Mouse (Mus musculus) CH12.LX (cell line): ENCODE results near the gene Phf12. TPM values are rescaled to one million over a fixed set of nuclear protein-coding genes. Genes with fewer than 3 reads are reported as not detected.

Source experiments
- DNase-seq: peaks from one replicate; pipeline ENCODE4 v3.0.0-alpha.2; 2013; ENCODE audit errors: extremely low read depth
- H3K27ac ChIP-seq: 2 replicates; pipeline ENCODE4 v1.5.1; 2012; ENCODE audit warnings: low read depth, mild to moderate bottlenecking, control low read depth, moderate library complexity; ENCODE audit not compliant: insufficient read depth
- H3K27me3 ChIP-seq: replicated peaks from 2 replicates; pipeline ENCODE3; 2012; ENCODE audit warnings: inconsistent platforms
- H3K36me3 ChIP-seq, 2 experiments: replicated peaks in 1 of 2; 2 replicates each; pipeline versions ENCODE3 to v1.6.1; 2012; ENCODE audit warnings: inconsistent platforms in 1 of 2, low read length in 1 of 2, mild to moderate bottlenecking in 1 of 2, mixed read lengths in 1 of 2, moderate library complexity in 1 of 2; ENCODE audit not compliant: control insufficient read depth in 1 of 2, insufficient read depth in 1 of 2
- H3K4me1 ChIP-seq, 2 experiments: 2 replicates each; pipeline ENCODE4 v1.6.1; 2012; ENCODE audit warnings: inconsistent platforms in 1 of 2, moderate library complexity in 1 of 2; ENCODE audit not compliant: insufficient read depth in 2 of 2, control insufficient read depth in 1 of 2
- H3K4me2 ChIP-seq: 2 replicates; pipeline ENCODE4 v1.6.1; 2012; ENCODE audit warnings: low read depth, mild to moderate bottlenecking, control low read depth; ENCODE audit not compliant: poor library complexity, insufficient read depth, severe bottlenecking
- H3K4me3 ChIP-seq, 3 experiments: fragments of 150-350 bp in 1 of 3; sonication (generic) in 1 of 3; replicated peaks in 1 of 3; 2 replicates each; pipeline versions ENCODE3 to v1.5.1; 2011 to 2012; ENCODE audit warnings: low read depth in 2 of 3, low read length in 2 of 3, mild to moderate bottlenecking in 2 of 3, moderate library complexity in 2 of 3, control low read depth in 1 of 3, improper control_type of control experiment in 1 of 3, inconsistent platforms in 1 of 3, mixed read lengths in 1 of 3; ENCODE audit not compliant: poor library complexity in 1 of 3
- H3K79me2 ChIP-seq: replicated peaks from 2 replicates; pipeline ENCODE4 v1.6.1; 2012; ENCODE audit warnings: mild to moderate bottlenecking, moderate library complexity; ENCODE audit not compliant: control insufficient read depth, poor library complexity, insufficient read depth, severe bottlenecking; ENCODE audit errors: extremely low read depth
- H3K9ac ChIP-seq: 2 replicates; pipeline ENCODE4 v1.6.1; 2012; ENCODE audit warnings: low read depth, mild to moderate bottlenecking, control low read depth, moderate library complexity; ENCODE audit not compliant: insufficient read depth
- H3K9me3 ChIP-seq: replicated peaks from 2 replicates; pipeline ENCODE3; 2012; ENCODE audit warnings: low read length, inconsistent platforms, mixed read lengths
- CHD2 ChIP-seq: IDR thresholded peaks from 2 replicates; pipeline ENCODE4 v1.6.1; 2011; ENCODE audit warnings: low read length, improper control_type of control experiment
- CTCF ChIP-seq, 2 experiments: IDR thresholded peaks in 1 of 2; conservative IDR thresholded peaks in 1 of 2; 2 replicates each; pipeline ENCODE4 v1.5.1; 2011 to 2012; ENCODE audit warnings: low read depth in 2 of 2, low read length in 2 of 2, improper control_type of control experiment in 1 of 2, inconsistent platforms in 1 of 2, mild to moderate bottlenecking in 1 of 2, moderate library complexity in 1 of 2
- ETS1 ChIP-seq: conservative IDR thresholded peaks from 2 replicates; pipeline ENCODE4 v1.6.1; 2012; ENCODE audit warnings: low read depth, mild to moderate bottlenecking, inconsistent platforms, low read length, improper control_type of control experiment, moderate library complexity
- NRF1 ChIP-seq: IDR thresholded peaks from 2 replicates; pipeline ENCODE4 v1.6.1; 2014; ENCODE audit warnings: low read depth, mild to moderate bottlenecking, inconsistent platforms, low read length, improper control_type of control experiment, moderate library complexity
- RAD21 ChIP-seq: IDR thresholded peaks from 2 replicates; pipeline ENCODE4 v1.6.1; 2011; ENCODE audit warnings: low read depth, mild to moderate bottlenecking, low read length, improper control_type of control experiment, moderate library complexity
- SIN3A ChIP-seq: IDR thresholded peaks from 2 replicates; pipeline ENCODE4 v1.6.1; 2012; ENCODE audit warnings: low read length, improper control_type of control experiment, inconsistent platforms
- TBP ChIP-seq: conservative IDR thresholded peaks from 2 replicates; pipeline ENCODE4 v1.6.1; 2011; ENCODE audit warnings: low read depth, low read length, improper control_type of control experiment
- USF2 ChIP-seq: conservative IDR thresholded peaks from 2 replicates; pipeline ENCODE4 v1.6.1; 2011; ENCODE audit warnings: low read depth, low read length, improper control_type of control experiment
- ZNF384 ChIP-seq: IDR thresholded peaks from 2 replicates; pipeline ENCODE4 v1.6.1; 2012; ENCODE audit warnings: low read depth, low read length, improper control_type of control experiment, inconsistent platforms
- dilution Hi-C: fragments of 300-500 bp; cut with MboI; formaldehyde crosslinking; loops from 2 replicates; pipeline ENCODE4 v1.14.3; 2020; ENCODE audit warnings: low sequenced_read_pairs; ENCODE audit not compliant: extremely low pct_unique_long_range_greater_than_20kb, extremely low pct_ligation_motif_present
- in situ Hi-C: fragments of 300-500 bp; cut with MboI; formaldehyde crosslinking; loops from 3 replicates; pipeline ENCODE4 v1.14.3; 2019; ENCODE audit warnings: low sequenced_read_pairs, low pct_ligation_motif_present, low pct_unique_long_range_greater_than_20kb, mixed read lengths
- polyA plus RNA-seq: library from polyadenylated mRNA; unstranded; fragments of >175 nt; gene quantifications from 2 replicates; pipeline ENCODE4 v1.2.1, GENCODE M21; 2012; ENCODE audit warnings: low read depth; ENCODE audit not compliant: insufficient read length
- total RNA-seq, 2 experiments: library from RNA; depleted of rRNA; stranded (reverse); fragments of 300-350 nt in 1 of 2; fragments of >200 nt in 1 of 2; gene quantifications; 2 replicates each; pipeline ENCODE4 v1.2.3; 2012 to 2014

Gene Phf12
- total and polyA plus RNA-seq, 3 experiments: 10.7 to 59.7 (median 30.5) TPM

DNA sequence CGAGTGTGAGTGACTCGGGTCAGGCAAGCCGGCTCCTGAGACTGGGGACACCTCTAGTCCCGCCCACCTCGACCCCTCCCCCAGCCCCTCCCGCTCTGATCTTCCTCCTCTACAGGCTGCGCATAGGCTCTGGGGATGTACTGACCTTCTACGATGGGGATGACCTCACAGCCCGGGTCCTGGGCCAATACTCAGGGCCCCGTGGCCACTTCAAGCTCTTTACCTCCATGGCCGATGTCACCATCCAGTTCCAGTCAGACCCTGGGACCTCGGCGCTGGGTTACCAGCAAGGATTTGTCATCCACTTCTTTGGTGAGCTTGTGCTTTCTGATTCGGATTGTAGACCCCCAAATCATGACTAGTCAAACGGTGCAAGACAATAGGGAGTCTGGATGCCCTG, 8.2 kb upstream of the Phf12 start:
- peaks cover 85% of the 10 kb centered on the region for H3K27me3 ChIP-seq
- no peak for DNase-seq
- H3K4me2 ChIP-seq: no peak overlapping the region
- no peak overlapping the region for H3K27ac ChIP-seq
- H3K4me1 ChIP-seq: peaks cover 2 to 3% of the 10 kb centered on the region in 2 experiments; a peak in 1 of 4 replicates
- TF ChIP-seq TBP: no peak
- TF ChIP-seq, all 38 proteins: peak for 0
- in situ Hi-C loops (no loop called here), dilution Hi-C loops (no loop called here)
- no peaks in the 10 kb centered on the region for H3K79me2 ChIP-seq
- H3K36me3 ChIP-seq: no peaks in the 10 kb centered on the region
- H3K9ac ChIP-seq: no peak overlapping the region
- H3K9me3 ChIP-seq: peaks cover 8% of the 10 kb centered on the region
- no peak overlapping the region for H3K4me3 ChIP-seq

DNA sequence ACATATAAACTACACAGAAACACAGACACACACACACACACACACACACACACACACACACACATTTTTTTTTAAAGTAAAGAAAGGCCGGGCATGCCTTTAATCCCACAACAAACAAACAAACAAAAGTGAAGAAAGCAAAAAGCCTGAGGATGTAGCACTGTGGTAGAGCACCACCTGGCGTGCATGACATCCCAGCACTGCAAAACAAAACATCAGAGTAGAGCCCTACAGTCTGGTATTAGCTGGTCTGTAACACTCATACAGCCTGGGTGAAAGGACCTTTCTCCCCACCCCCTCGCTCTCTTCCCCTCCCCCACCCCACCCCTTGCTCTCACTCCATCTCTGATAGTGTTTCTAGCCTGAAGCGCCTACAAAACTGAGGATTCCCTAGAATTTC, 6.7 kb upstream of the Phf12 start:
- Histone ChIP-seq H3K9me3 (no peaks in the 10 kb centered on the region), H3K27me3 (peaks cover 72% of the 10 kb centered on the region), H3K27ac (no peak overlapping the region), H3K4me1 (peaks cover 5 to 16% of the 10 kb centered on the region in 2 experiments), H3K79me2 (no peaks in the 10 kb centered on the region), H3K4me3 (no peak overlapping the region), H3K4me2 (no peak overlapping the region)
- dilution Hi-C loops (no loop called here), in situ Hi-C loops (no loop called here)
- no peak for DNase-seq
- TF ChIP-seq ETS1 (no peak), RAD21 (peak; percentile 18), CTCF (conservative IDR thresholded peaks at IDR 0.05 in 1 of 2, IDR thresholded peaks at IDR 0.05 in 1 of 2; ENCODE audit: low read depth in 2 of 2, low read length in 2 of 2) (peak in 1 of 2 experiments; percentile 49; a peak in 2 of 4 replicates)
- TF ChIP-seq, all 38 proteins: peak for 2
- Histone ChIP-seq H3K9ac (no peak overlapping the region), H3K36me3 (no peaks in the 10 kb centered on the region)

DNA sequence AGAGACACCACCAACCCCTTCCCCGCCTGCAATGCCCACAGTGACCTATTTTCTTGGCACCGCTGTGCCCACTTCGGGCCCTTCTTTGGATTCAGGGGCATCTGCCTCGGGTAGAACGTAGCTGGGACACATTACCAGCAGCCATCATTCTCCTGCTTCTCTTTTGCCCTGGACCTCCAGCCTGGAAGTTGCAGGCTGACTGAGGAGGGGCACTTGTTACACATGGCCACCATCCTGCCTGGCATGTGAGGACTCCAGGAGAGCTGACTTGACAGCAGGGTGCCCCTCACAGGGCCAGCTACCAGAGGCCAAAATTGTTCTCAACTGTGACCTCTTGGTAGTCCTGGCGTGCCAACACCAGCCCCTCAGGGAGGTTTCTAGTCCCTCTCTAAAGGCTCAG, 4.4 kb upstream of the Phf12 start:
- dilution Hi-C loops: no loop called here
- H3K4me3 ChIP-seq: no peak overlapping the region
- H3K4me2 ChIP-seq: no peak overlapping the region
- DNase-seq: no peak
- H3K27ac ChIP-seq: no peak overlapping the region
- no peak overlapping the region for H3K9ac ChIP-seq
- H3K27me3 ChIP-seq: peaks cover 51% of the 10 kb centered on the region
- H3K79me2 ChIP-seq: peaks cover 5% of the 10 kb centered on the region
- no peaks in the 10 kb centered on the region for H3K36me3 ChIP-seq
- in situ Hi-C loops: no loop called here
- no peaks in the 10 kb centered on the region for H3K9me3 ChIP-seq
- TF ChIP-seq SIN3A (no peak), CHD2 (no peak), ZNF384 (no peak), NRF1 (no peak), USF2 (no peak)
- H3K4me1 ChIP-seq: peaks cover 5 to 20% of the 10 kb centered on the region in 2 experiments
